Mouse (Mus musculus) limb, embryonic 13.5 days (tissue): Measurements from ENCODE around the gene Utp14b. TPM values are rescaled to one million over a fixed set of nuclear protein-coding genes. Genes with fewer than 3 reads are reported as not detected.

Experiments used
- ATAC-seq: fragments of 200-750 bp; cut with Nextera tagmentation; 2 replicates; pipeline ENCODE4 v1.8.0; 2017; ENCODE audit warnings: low read depth, moderate number of reproducible peaks, moderate TSS enrichment; ENCODE audit not compliant: low FRiP score
- H3K27ac ChIP-seq: fragments of 300-500 bp; sonication (generic); 2 replicates; pipeline ENCODE4 v1.5.1; 2015; ENCODE audit warnings: inconsistent platforms, mild to moderate bottlenecking, moderate library complexity
- H3K27me3 ChIP-seq: fragments of 300-500 bp; sonication (generic); 2 replicates; pipeline ENCODE4 v1.6.1; 2015; ENCODE audit warnings: mild to moderate bottlenecking, inconsistent platforms
- H3K36me3 ChIP-seq: fragments of 300-500 bp; sonication (generic); 2 replicates; pipeline ENCODE4 v1.6.1; 2015; ENCODE audit warnings: inconsistent platforms, mild to moderate bottlenecking, moderate library complexity
- H3K4me1 ChIP-seq: fragments of 300-500 bp; sonication (generic); 2 replicates; pipeline ENCODE4 v1.6.1; 2015; ENCODE audit warnings: inconsistent platforms
- H3K4me2 ChIP-seq: fragments of 300-500 bp; sonication (generic); replicated peaks from 2 replicates; pipeline ENCODE4 v1.6.1; 2015; ENCODE audit warnings: inconsistent platforms, mild to moderate bottlenecking, moderate library complexity
- H3K4me3 ChIP-seq: fragments of 300-500 bp; sonication (generic); 2 replicates; pipeline ENCODE4 v1.5.1; 2015; ENCODE audit warnings: moderate library complexity, mild to moderate bottlenecking, inconsistent platforms
- H3K9ac ChIP-seq: fragments of 300-500 bp; sonication (generic); 2 replicates; pipeline ENCODE4 v1.6.1; 2015; ENCODE audit warnings: mild to moderate bottlenecking, inconsistent platforms
- H3K9me3 ChIP-seq: fragments of 300-500 bp; sonication (generic); 2 replicates; pipeline ENCODE4 v1.6.1; 2016; ENCODE audit warnings: inconsistent platforms
- WGBS: fragments of 180-500 bp; shearing (Covaris S2); methylation state at CpG from one replicate; pipeline ENCODE4 v1.1.7; 2015; 5-methylcytosine and 5-hydroxymethylcytosine counted together
- polyA plus RNA-seq: library from polyadenylated mRNA; unstranded; fragments of >200 nt; fragmentation: Nextera tagmentation; extraction: Ambion mirVana; gene quantifications from 2 replicates; pipeline ENCODE4 v1.2.1, GENCODE M21; 2015

The Utp14b gene
- polyA plus RNA-seq, 1 experiment from 2014 or later = 4.3 TPM

DNA sequence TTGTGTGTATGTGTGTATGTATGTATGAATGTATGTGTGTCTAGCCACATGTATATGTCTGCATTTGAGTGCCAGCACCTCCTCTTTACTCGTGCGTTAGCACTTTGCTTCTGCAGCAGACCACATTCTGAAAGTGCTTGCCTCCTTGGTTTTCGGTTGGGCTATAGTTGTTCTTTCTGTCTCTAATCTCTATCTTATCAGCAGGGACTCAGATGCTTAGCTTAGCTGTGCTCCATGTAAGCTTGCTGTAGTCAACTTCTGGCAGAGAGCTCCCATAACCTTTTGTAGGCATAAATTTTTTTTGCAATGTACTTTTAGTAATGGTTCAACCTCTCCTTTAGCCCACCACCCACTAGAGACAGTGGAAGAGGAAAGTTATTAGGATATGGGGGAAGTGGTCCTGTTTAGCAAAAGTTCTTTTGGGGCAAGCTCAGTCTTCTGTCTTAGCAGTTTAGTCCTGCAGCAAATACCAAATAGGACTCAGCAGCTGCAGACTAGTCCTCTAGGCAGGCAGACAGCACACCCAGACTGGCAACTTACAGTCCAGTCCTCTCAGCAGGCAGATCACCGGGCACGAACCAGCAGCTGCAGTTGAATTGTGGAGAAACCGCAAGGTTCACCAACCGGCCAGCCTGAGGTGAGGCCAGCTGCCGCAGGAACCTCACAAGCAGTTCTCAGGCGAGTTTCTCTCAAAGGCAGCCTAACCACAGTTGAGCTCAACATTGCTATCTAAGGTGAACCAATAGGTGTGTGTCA, 36.8 kb downstream of the Utp14b start:
- no peaks in the 10 kb centered on the region for H3K27me3 ChIP-seq
- WGBS = 90% methylated on average over 9 of the region's 9 CpGs
- H3K4me2 ChIP-seq = no peak overlapping the region
- H3K4me3 ChIP-seq = no peak overlapping the region
- no peaks in the 10 kb centered on the region for H3K9me3 ChIP-seq
- no peak overlapping the region for H3K9ac ChIP-seq
- peaks cover 79% of the 10 kb centered on the region for H3K36me3 ChIP-seq
- no peak for ATAC-seq
- H3K27ac ChIP-seq = no peak overlapping the region
- no peaks in the 10 kb centered on the region for H3K4me1 ChIP-seq

DNA sequence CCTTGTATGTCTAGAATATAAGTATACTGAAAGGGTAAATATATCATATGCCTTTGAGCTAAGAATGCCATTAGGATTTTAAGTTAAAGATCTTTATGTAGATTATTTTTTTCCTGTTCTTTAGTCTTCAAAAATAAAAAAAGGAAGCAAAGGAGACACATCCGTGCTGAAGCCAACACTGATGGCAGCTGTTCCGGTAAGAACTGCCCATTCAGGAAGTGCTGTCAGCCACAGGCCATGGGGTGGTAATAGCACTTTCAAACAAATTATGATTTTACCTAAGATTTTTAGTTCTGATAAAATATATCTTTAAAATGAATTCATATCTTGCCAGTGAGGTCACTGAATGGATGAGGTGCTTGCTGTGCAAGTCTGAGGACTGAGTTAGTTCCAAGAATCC, 38.5 kb downstream of the Utp14b start:
- Histone ChIP-seq H3K27me3 (no peaks in the 10 kb centered on the region), H3K36me3 (peaks cover 77% of the 10 kb centered on the region), H3K4me1 (no peaks in the 10 kb centered on the region), H3K27ac (no peak overlapping the region), H3K4me3 (no peak overlapping the region), H3K4me2 (no peak overlapping the region), H3K9ac (no peak overlapping the region), H3K9me3 (no peaks in the 10 kb centered on the region)
- 92% methylated on average over 2 of the region's 2 CpGs for WGBS
- ATAC-seq = no peak

DNA sequence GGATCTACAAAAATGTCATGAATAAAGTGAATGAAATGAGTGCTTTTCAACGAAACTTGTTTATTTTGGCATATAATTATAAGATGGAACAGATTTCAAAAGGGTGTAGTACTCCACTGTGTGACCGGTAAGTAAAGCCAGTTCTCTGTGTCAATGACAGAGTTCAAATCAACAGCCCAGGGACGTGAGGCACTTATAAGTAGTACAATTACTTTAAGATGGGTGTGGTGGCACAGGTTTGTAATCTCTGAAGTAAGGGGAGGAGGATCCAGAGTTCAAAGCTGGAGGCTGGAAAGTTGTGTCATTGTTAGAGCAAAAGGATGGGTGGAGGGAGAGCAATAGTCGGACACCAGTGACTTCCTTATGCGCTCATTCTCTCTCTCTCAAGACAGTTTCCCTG, 39.1 kb downstream of the Utp14b start:
- no peaks in the 10 kb centered on the region for H3K4me1 ChIP-seq
- no peak overlapping the region for H3K4me3 ChIP-seq
- H3K27ac ChIP-seq = no peak overlapping the region
- H3K9ac ChIP-seq = no peak overlapping the region
- WGBS = 88% methylated on average over 5 of the region's 5 CpGs
- H3K27me3 ChIP-seq = no peaks in the 10 kb centered on the region
- H3K9me3 ChIP-seq = no peaks in the 10 kb centered on the region
- H3K36me3 ChIP-seq = peaks cover 80% of the 10 kb centered on the region
- no peak overlapping the region for H3K4me2 ChIP-seq
- no peak for ATAC-seq

DNA sequence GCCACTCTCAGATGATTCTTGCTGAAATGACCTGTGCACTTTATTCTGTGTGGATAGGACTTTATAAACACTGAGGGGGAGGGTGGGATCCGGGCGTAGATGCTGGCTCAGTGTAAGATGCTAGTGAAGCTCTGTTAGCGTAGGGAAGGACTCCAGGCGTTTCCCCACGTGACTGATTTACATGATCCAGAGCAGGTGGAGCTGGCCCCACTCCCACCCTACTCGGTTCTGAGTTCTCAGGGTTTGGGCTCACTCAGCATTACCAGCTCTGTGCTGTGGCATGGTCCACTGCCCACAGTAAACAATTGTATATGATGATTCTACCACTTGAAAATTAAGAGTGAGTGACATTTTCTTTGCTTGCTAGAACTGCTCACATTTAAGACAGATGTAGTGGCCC, 40.3 kb downstream of the Utp14b start:
- H3K27me3 ChIP-seq = no peaks in the 10 kb centered on the region
- no peaks in the 10 kb centered on the region for H3K9me3 ChIP-seq
- no peak overlapping the region for H3K27ac ChIP-seq
- no peak overlapping the region for H3K9ac ChIP-seq
- 75% methylated on average over 6 of the region's 6 CpGs for WGBS
- H3K4me3 ChIP-seq = no peak overlapping the region
- no peak overlapping the region for H3K4me2 ChIP-seq
- H3K4me1 ChIP-seq = no peaks in the 10 kb centered on the region
- ATAC-seq = no peak
- H3K36me3 ChIP-seq = peaks cover 80% of the 10 kb centered on the region

DNA sequence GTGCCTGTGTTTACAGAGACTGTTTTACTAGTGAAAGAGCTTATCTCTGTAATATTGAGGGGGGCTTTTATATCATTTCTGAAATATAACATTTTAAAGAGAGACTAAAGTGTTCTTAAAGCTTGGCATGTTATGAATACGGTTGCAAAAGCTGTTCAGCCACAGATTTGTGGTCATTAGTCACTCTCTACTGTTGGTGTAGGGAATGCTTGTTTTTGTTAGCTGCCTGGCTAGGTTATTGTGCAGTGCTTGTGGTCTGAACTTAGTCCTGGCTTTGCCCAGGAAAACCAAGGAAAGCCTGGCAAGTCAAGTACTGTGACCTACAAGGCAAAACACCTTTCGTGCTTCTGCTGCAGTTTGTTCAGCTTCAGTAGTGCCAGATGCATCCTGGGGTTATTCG, 43.9 kb downstream of the Utp14b start:
- no peak for ATAC-seq
- H3K4me3 ChIP-seq = no peak overlapping the region
- WGBS = 87% methylated on average over 3 of the region's 3 CpGs
- no peak overlapping the region for H3K4me2 ChIP-seq
- no peaks in the 10 kb centered on the region for H3K4me1 ChIP-seq
- peaks cover 76% of the 10 kb centered on the region for H3K36me3 ChIP-seq
- no peaks in the 10 kb centered on the region for H3K27me3 ChIP-seq
- H3K9me3 ChIP-seq = no peaks in the 10 kb centered on the region
- H3K27ac ChIP-seq = no peak overlapping the region
- H3K9ac ChIP-seq = no peak overlapping the region

DNA sequence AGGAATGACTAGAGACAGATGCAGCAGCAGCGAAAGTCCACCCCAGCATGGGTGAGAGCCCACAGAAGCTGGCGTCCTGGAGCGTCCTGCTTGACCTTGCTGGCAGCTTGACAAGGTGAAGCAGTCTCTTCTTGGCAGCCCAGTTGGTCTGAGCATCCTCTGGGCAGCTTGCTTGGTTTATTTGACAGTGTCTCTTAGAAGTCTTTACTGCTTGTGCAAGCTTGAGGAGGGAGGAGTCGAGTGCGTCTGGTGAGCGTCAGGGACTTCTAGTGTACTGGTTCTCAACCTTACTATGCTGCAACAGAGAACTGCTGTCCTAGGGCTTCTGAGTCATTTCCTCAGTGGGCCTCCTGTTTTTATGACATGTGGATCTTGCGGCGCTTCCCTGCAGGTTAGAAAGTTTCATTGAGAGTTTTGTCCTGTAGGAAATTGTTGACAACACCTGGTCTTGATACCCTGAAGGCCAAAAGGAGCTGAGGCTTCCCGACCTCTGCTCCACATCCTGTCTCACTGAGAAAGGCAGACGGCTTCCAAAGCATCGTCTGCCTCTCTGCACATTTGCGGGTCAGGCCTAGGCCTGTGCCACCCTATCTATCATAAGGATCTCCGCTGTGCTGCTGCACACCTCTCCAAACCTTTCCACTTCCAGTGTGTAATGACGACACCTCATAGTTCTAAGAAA, 44.6 kb downstream of the Utp14b start:
- Histone ChIP-seq H3K9ac (no peak overlapping the region), H3K27ac (no peak overlapping the region), H3K36me3 (peaks cover 73% of the 10 kb centered on the region), H3K4me3 (no peak overlapping the region), H3K4me1 (no peaks in the 10 kb centered on the region), H3K27me3 (no peaks in the 10 kb centered on the region), H3K4me2 (no peak overlapping the region), H3K9me3 (no peaks in the 10 kb centered on the region)
- ATAC-seq = no peak
- 60% methylated on average over 14 of the region's 14 CpGs for WGBS

DNA sequence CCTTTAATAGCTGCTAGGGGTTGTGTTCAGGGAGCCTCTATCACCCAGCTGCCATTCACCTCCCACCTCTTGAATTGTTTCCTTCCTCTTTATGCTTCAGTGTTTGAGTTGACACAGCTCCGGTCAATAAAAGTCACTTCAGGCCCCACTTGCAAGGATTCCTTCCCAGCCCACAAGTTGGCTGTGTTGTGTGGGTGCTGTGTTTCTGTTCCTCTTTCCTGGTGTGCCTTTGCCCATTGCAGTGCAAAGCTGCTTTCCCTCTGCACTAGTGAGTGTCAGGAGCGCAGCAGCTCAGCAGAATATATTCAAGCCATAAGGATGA, 45.1 kb downstream of the Utp14b start:
- Histone ChIP-seq H3K27ac (no peak overlapping the region), H3K9ac (no peak overlapping the region), H3K4me1 (no peaks in the 10 kb centered on the region), H3K4me2 (no peak overlapping the region), H3K4me3 (no peak overlapping the region), H3K9me3 (no peaks in the 10 kb centered on the region), H3K27me3 (no peaks in the 10 kb centered on the region), H3K36me3 (peaks cover 71% of the 10 kb centered on the region)
- 87% methylated on average over 2 of the region's 2 CpGs for WGBS
- no peak for ATAC-seq

DNA sequence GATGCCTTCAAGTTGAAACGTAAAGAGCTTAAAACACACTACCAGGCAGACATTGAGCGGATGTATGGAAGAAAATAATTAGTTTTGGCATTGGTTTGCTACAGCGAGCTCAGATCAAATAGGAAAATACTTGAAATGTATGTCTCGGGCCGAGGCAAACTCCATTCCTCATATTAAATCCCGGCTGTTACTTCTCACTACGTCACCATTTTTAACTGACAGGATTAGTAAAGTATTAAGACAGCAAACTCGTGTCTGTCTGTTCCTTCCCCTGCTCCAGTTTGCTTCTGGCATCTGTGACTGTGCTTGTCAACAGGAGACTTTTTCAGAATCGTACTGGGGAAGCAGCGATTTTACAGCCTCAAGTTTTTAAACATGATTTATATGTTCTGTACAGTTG, 48.5 kb downstream of the Utp14b start:
- Histone ChIP-seq H3K36me3 (peaks cover 45% of the 10 kb centered on the region), H3K4me2 (no peak overlapping the region), H3K9me3 (no peaks in the 10 kb centered on the region), H3K4me1 (no peaks in the 10 kb centered on the region), H3K27ac (no peak overlapping the region), H3K4me3 (no peak overlapping the region), H3K27me3 (no peaks in the 10 kb centered on the region), H3K9ac (no peak overlapping the region)
- 80% methylated on average over 10 of the region's 10 CpGs for WGBS
- ATAC-seq = no peak

DNA sequence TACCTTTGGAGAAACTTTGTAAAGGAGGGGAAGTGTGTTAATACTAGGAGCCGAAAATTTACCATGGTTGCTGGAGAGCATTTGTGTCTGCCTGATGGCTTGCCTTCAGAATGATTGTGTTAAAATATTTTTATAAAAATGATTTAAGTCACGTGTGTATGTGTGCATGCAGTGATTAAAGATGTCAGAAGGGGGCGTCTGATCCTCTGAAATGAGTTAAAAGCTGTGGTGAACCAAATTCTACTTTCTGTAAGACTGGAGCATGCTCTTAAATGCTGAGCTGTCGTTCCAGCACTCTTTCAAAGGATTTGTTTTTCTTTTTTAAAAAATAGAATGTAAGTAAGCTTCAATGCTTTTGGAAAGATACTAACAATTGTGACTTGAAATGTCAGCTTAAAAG, 49.4 kb downstream of the Utp14b start:
- Histone ChIP-seq H3K9me3 (no peaks in the 10 kb centered on the region), H3K36me3 (peaks cover 35% of the 10 kb centered on the region), H3K4me1 (no peaks in the 10 kb centered on the region), H3K4me3 (no peak overlapping the region), H3K27ac (no peak overlapping the region), H3K4me2 (no peak overlapping the region), H3K9ac (no peak overlapping the region), H3K27me3 (no peaks in the 10 kb centered on the region)
- WGBS = 64% methylated on average over 4 of the region's 4 CpGs
- ATAC-seq = no peak

DNA sequence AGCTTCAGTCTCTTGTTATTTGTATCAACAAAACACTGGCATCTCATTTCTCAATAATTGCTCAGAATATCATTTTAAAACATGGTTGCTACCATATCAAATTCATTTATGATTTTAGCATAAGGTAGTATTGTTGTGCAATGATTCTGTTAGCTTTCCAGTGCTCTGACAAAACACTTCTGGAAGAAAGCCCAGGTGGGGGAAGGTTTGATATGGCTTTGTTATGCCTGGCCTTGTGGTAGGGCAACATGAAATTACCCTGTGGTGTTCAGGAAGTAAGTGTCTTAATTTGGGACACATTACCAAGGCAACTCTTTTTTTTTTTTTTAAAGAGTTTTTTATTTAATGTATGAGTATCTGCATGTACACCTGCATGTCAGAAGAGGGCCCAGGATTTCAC, 52.2 kb downstream of the Utp14b start:
- no peaks in the 10 kb centered on the region for H3K4me1 ChIP-seq
- H3K4me3 ChIP-seq = no peak overlapping the region
- H3K9me3 ChIP-seq = no peaks in the 10 kb centered on the region
- no peaks in the 10 kb centered on the region for H3K27me3 ChIP-seq
- H3K27ac ChIP-seq = no peak overlapping the region
- H3K4me2 ChIP-seq = no peak overlapping the region
- ATAC-seq = no peak
- no peak overlapping the region for H3K9ac ChIP-seq
- peaks cover 12% of the 10 kb centered on the region for H3K36me3 ChIP-seq

DNA sequence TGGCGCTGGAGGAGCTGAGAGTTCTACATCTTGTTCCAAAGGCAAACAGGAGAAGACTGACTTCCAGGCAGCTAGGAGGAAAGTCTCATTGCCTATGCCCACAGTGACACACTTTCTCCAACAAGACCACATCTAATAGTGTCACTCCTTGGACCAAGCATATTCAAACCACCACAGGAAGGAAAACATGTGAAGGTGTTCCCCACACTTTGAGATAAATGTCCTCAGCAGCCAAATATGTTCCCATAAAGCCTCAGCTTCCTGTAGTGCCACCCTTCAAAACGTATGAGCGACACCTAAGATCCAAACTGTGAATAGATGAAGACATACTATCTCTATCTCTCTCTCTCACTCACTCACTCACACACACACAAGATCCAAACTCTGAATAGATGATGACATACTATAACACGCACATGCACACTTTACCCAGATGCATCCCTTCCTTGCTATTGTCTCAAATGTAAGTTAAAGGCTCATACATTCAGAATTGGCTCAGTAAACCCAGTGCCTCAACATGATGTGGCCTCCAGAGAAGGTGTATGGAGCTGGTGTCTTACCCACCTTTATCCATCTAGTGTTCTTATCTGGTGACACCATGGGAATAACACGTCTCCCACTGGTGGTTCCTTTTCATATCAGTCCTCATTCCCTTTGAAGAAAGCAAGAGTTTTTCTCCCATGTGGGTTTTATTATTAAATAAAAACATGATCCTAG, 52.9 kb downstream of the Utp14b start:
- H3K4me3 ChIP-seq = no peak overlapping the region
- no peak overlapping the region for H3K27ac ChIP-seq
- no peaks in the 10 kb centered on the region for H3K27me3 ChIP-seq
- H3K9me3 ChIP-seq = no peaks in the 10 kb centered on the region
- no peak for ATAC-seq
- H3K4me1 ChIP-seq = no peaks in the 10 kb centered on the region
- 83% methylated on average over 5 of the region's 5 CpGs for WGBS
- no peak overlapping the region for H3K9ac ChIP-seq
- H3K4me2 ChIP-seq = no peak overlapping the region
- H3K36me3 ChIP-seq = peaks cover 8% of the 10 kb centered on the region
